Mouse (Mus musculus) gastrocnemius, adult 18-20 months (tissue): ENCODE measurements around the gene E330034G19Rik. TPM values are rescaled to one million over a fixed set of nuclear protein-coding genes. Genes with fewer than 3 reads are reported as not detected.
"Not testable (repeated sequence)": the region's sequence is repeated elsewhere in the genome, so short reads cannot be mapped to it uniquely, and the experiment has no call there.

Source experiments
- DNase-seq: peaks from one replicate; pipeline ENCODE4 v3.0.0; 2021; ENCODE audit warnings: low spot score
- long read RNA-seq, 2 experiments: library from polyadenylated mRNA; stranded (forward); transcript quantifications; one replicate each; pipeline ENCODE4 v2.0.0; 2021
- total RNA-seq, 2 experiments: library from RNA; stranded (reverse); gene quantifications; 2 replicates each; pipeline ENCODE4 v1.2.3; 2021

The E330034G19Rik gene
- not detected for total RNA-seq
- long read RNA-seq, experiment 1 = 0 reads
- long read RNA-seq, experiment 2 = 0 reads

DNA sequence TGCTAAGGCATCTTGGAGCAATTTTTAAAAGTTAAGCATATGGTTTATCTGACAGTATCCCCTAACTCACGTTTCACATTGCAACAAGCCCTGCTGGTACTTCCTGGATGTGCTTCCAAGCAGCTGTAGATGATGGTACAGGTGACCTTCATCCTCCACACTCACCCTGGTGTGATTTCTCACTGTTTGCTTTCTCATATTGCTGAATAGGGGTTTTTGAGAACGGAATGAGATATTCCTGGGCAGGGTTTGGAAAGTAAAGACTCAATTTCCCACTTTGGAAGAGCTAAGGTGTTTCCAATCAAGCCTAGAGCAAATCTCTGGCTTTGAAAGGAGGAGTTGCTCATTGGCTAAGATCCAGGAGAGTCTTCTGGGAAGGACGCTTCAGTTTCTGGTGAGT, at the start of gene E330034G19Rik:
E330034G19Rik (plus strand) TSS at position 301 of the 400 bp plus-strand sequence.
- DNase-seq = no peak

DNA sequence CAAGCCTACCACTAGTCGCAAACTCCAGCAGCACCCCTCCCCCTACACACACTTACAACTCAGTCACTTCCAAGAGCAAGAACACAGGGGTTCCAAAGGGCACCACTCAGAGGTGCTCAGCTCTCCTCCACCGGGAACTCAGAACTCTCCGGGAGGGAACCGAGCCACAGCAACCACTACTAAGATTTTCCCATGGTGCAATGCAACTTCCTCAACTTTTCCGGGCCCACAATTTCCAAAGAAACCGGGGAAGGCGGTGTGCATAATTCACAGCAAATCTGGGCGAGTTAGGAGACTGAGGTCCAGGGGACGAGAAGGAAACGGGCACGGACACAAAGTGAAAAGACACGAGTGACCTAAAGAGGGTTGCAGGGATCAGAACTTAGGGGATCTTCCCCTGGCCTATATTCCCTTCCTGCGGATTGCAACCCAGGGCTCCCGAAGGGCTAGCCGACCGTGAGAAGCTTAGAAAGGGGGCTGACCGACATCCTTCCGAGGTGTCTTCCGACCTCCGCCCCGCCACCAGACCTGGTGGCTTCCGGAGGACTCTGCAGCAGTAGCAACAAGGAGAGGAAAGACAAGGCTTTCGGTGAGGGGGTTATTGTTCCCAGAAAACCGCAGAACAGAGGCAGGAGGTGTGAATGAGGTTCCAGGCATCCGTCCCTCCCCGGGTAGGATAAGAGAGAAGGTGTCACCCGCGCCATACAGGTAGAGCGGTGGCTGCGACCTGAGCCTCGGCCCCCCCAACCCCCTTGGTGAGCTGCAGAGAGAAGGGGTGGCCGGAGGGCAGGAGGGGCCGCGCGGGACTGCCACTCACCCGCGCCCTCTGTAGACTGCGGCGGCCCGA, 48.5 kb upstream of the E330034G19Rik start:
- peak; percentile 34 for DNase-seq

DNA sequence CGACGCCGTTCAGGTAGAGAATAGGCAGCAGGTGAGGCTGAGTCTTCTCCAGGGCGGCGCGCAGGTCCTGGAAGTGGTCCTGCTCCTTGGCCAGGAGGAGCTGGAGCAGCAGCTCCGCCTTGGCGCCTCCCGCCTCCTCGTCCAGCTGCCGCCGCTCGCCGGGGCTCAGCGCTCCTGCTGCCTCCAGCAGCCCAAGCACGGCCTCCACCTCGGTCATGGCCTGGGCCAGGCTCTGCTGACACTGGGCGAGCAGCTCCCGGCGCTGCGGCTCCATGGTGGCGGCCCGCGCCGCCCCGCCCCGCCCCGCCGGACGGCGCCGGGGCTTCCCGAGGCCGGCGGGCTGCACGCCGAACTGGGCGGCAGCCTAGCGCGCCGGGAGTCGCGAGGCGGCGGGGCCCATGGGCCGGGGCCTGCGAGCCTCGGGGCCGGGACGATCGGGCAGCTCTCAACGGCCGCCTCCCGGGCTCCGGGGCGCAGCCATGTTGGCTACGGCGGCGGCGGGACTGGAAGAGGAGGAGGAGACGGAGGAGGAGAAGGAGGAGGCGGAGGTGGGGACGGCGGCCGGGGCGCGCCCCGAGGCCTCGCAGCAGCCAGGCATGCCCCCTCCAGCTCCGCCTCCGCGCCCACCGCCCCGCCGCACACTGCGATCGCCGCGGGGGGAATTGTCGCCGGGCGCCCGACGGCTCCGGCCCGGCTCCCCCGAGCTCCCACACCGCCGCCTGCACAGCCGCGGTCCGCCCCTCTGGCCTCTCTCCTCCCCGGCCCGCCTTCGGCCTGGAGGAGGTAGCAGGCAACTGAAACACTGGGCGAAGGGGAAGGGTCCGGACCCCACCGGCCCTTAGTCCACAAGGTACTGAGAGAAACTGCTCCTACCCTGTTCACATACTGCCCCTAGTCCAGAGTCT, 47.6 kb upstream of the E330034G19Rik start, which contains the start of gene Dlg5:
Dlg5 (minus strand) TSS at position 744 of the 905 bp plus-strand sequence.
- peak; percentile 47 for DNase-seq

DNA sequence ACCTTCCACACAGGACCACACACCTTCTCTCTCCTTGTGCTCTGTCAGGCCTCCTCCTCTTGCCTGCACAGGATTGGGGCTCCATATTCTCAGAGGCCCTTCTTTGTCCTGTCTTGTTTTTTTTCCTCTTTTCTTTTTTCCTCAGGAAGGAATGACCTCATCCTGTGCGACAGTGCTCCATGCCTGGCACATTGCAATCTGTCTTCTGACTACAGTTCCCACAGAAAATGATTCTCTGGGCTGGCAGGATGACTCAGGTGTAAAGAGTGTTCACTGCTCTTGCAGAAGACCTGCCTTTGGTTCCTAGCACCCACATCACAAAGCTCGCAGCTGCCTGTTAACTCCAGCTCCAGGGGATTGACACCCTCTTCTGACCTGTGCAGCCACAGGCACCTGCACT, 43.1 kb upstream of the E330034G19Rik start:
- DNase-seq = no peak

DNA sequence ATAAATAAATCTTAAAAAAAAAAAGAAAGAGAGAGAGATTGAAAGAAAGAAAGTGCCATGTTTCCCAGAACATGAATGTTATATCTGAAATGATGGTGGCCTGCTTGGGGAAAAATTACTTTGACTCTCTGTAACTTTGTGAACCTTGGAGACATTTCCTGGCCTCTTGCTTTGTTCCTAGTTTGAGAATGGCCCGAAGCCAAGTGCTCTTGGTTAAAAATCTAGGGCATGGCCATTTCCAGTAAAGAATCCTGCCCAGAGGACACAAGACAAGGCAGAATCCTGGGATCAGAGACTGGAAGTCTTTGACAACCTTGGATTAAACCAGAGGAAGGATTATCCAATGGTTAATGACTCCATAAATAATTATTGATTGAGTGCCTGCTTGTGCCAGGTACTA, 41.7 kb upstream of the E330034G19Rik start:
- DNase-seq = no peak

DNA sequence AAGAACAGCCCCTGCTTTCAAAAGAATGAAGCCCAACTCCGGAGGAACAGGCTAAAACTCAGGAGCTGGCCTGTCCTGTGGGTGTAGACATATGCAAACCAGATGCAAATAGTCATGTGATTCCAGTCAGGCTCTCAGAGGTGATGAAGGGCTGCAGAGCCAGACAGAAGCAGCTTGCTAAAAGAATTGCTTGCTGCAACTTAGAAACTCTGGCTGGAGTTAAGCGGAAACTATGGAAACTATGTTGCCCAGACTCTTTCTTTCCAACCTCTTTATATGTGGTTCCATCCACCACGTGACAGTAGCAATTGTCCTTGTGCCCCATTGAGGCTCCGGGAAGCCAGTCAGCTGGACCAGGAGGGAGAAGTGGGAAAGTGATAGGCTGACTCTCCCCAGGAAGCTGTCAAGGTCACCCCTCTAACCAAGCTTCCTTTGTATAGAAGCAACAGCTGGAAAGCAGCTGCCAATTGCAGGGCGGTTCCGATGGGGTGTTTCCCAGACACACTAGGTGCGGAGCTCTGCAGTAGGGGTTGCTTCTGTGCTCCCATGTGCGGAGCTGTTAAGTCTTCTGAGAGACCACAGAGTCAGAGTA, 39.3 kb upstream of the E330034G19Rik start:
- no peak for DNase-seq

DNA sequence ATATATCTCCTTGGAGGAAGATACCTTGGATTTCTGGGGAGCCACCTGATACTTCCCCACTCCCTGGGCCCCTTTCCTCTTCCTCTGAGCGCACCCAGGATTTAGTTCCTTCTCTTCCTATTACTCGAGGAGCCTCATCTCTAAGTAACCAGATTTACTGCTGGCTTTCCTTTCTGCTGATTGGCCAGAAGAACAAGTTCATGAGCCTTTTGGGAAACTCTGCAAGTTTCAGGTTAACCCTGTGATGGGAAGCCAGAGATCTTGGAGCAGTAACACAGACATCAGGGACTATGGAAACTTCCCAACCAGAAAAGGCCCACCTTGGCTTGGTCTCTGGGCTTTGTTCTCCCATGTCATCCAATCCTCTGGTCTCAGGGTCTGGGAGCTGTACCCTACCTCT, 37.1 kb upstream of the E330034G19Rik start:
- no peak for DNase-seq

DNA sequence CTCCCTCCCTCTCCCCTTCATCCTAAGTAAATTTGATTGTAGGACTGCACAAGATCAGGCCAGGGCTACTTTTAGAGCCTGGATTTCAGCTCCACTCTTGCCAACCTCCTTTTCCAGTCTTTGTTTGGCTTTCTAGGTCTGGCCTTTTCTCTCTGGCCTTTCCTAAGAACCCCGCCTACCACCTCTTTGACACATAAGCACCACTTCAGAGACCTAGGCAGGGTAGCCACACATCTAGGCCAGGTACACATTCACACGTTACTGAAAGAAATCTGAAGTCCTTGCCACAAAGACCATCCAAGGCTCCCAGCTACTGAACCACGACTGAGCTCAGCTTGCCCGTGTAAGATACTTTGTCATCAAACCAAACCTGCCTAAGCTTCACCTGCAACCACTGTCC, 32.6 kb upstream of the E330034G19Rik start:
- no peak for DNase-seq

DNA sequence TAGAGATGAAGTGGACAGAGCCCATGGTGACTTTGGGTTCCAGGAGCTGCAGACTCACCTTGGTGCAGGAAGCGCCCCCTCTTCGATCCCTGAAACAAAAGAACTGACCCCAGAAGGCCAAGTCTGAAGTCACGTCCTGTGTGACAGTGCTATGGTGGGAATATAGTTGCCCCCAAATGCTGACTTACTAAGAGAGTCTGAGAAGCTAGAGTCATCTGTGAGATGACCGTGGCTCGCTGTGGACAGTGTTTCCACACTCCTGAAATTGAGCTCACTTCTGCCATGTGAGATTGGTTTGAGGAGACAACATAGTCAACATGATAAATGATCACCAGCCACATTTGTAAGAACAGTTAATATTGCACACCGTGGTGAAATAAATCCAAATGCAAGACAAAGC, 30.6 kb upstream of the E330034G19Rik start:
- no peak for DNase-seq

DNA sequence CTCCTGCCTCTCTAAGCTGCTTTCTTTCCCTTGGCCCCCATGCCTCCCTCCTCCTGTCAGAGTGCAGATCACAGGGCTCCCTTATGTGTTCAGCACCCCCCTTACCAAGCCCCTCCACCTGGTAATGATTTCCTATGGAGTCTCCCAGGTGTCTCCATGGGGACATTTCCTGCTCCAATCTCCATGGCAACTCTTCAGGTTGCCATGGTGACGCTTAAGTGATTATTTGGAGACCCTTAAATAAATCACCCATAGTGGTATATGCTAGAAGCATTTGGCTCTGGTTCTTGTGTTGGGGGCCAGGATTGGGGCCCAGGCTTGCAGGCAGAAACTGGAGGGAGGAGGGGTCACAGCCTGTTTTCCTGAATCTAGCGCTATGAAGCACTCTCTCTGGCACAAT, 30.1 kb upstream of the E330034G19Rik start:
- DNase-seq = no peak

DNA sequence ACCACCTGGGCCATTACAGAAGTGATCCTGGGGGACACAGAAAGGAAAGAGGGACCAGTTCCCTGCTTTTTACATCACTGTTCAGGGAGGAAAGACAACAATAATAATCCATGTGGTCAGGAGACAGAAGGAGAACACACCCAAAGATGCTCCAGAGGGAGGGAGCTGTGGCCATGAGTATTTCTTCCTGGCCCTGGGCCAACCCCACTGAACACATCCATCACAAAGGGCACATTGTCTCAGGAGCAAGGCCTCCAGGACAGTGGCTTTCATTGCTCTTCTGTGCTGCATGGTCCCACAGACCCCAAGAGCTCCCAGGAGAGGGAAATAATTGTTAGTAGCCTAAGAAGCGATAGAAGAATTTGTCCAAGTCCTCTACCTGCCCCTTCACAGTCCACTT, 23.4 kb upstream of the E330034G19Rik start:
- no peak for DNase-seq

DNA sequence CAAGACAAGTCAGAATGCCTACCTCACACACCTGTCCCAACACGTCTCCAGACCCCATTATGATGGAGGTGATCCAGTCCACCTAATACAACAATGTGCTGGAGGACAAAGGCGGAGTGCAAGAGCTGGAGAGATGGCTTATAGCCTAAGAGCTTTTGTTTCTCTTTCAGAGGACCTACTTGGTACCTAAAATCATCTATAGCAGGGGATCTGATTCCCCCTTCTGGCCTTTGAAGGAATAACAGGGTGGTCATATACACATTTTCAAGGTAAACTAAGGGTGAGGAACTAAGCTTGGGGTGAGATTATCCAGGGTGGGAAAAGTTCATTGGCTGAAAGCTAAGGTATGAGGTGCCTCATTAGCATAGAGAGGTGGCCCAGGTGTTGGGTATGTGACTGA, 19.4 kb upstream of the E330034G19Rik start:
- DNase-seq = peak; percentile 25

DNA sequence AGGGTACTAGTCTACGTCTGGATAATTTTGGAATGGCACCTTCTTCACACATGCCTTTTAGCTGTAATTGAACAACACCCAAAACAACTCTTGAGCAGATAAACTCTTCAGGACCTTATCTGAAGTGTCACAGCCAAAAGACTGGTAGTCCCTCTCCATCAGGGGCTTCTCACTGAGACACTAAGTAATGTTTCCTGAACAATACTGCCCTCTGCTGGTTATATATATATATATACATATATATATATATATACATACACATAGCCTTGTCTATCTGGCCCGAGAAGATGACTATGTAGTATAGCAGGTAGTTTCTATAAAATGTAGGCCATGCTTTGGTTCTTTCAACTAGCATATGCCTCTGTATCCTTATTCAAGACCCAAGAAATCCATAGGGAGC, 17.5 kb upstream of the E330034G19Rik start:
- no peak for DNase-seq

DNA sequence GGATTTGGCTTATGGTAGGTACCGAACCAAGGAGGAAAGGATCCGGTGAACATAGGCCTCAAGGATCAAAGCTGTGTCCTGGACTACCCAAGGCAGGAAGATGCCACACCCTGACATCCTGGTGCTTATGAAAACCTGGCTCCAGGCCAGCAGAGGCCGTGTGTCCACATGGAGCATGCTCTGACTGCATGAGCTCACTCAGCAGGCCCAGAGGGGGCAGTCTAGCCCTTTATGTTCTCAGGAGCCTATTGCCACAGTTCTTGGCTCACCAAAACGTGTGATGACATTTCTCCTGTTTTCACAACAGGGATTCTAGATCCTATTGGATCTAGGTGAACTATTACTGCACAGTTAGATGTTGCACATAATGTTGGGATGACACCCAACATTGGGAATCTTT, 11.7 kb upstream of the E330034G19Rik start:
- DNase-seq = no peak

DNA sequence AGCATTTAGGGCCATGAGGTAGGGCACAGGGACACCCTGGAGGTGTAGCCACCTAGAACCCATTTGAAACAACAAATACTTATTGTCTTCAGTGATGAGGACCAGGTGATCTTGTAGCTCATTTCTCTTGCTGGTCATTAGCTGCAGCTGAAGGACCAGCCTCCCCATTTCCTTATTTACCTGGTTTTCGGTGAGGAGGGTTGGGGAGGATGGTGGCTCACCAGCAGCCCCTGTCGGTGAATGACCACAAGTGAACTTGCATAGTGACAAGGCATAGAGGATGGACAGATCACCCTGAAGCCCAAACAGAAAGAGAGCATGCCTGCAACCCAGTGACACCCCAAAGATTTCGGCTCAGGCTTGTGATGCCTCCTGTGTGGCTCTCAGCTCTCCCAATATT, 10.7 kb upstream of the E330034G19Rik start:
- no peak for DNase-seq

DNA sequence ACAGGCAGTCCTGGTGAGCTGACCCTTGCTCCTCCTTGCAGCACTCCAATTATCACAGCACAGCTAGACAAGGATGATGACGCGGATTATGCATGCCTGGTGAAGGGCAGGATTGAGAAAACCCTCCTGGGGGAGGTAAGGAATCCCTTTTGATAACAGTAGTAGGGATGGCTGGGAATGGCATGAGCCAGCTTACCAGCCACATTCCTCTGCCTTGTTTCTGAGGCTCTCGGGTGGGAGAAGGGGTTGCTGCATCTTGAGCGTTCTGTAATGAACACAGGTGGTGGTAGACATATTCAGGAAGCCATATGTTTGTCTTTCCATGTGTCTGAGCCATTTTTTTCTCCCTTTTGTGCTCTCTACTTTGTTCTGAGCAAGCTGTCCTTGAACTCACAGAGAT, 6.9 kb upstream of the E330034G19Rik start:
- DNase-seq = no peak

DNA sequence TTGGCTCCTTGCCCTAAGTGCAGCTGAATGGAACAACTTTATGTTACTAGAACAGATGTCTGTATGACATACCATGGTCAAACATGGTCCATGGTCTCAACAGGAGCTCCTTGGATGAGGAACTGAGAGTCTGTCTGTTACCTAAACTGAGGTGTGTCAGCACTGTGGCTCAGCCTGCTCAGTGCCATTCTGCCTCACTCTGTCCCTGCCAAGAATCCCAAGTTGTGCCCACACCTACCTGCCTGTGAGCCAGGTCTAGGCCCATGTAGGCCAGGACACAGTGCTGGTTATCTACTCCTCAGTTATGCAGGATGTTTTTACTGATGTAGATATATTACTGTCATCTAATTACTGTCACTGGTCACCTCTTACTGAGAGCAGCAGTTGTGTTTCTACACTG, 2.3 kb upstream of the E330034G19Rik start:
- no peak for DNase-seq

DNA sequence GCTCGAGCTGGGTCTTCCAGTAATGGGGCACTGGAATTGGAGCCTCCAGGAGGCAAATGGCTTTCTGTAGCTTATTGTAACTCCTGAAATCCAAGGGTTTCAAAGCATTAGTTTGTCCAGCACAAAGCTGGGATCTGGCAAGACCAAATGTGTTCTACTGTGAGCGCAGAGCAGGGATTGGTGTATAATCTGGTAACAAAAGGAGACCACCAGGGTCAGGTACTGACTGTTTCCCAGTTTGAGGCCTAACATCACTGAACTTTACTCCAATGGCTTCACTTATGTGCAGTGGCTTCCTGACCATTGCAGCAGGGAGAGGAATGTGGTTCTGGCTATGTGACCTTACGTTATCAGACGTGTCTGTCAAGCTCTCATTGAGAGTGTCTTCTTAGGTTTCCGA, 617 bp downstream of the E330034G19Rik start:
- DNase-seq = no peak

DNA sequence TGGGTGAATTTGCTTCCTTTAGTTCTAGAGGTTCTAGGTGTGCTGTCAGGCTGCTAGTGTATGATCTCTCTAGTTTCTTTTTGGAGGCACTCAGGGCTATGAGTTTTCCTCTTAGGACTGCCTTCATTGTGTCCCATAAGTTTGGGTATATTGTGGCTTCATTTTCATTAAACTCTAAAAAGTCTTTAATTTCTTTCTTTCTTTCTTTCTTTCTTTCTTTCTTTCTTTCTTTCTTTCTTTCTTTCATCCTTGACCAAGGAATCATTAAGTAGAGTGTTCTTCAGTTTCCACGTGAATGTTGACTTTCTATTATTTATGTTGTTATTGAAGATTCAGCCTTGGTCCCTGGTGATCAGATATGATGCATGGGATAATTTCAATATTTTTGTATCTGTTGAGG, 9.1 kb downstream of the E330034G19Rik start:
- not testable (repeated sequence) for DNase-seq

DNA sequence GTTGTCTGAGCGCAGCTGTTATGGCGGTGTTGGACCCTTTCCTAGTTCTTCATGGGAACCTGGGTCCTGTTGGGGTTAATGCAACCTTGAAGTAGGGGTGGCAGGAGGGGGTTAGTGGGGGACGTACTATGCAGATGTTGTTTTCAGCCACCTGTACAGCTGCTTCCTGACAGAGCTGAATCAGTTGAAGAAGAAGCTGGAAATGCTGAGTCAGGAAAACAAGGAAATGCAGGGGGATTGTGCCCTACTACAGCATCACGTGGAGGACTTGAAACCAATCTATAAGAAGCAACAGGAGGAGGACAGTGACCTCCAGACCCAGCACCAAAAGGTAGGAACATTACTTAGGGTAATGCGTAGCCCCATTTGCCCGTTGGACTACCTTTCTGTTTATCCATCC, 13.7 kb downstream of the E330034G19Rik start:
- no peak for DNase-seq

DNA sequence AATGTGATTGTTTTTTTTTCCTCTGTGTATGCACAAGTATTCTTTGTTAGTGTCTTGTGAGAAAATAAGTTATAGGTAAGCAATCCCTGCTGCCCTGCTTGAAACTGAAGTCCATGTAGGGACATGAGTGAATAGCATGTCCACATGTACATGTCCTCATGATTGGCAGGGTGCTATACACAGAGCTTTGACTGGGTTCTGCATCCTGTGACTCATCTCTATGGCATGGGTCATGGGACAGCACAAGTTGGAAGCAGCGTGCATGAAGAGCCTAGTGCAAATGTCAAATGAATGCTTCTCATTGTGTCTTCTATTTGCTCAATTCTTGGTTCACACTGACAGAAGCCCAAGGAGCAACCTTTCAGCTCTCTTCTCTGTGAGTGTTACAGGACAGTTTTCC, 14.1 kb downstream of the E330034G19Rik start:
- no peak for DNase-seq

DNA sequence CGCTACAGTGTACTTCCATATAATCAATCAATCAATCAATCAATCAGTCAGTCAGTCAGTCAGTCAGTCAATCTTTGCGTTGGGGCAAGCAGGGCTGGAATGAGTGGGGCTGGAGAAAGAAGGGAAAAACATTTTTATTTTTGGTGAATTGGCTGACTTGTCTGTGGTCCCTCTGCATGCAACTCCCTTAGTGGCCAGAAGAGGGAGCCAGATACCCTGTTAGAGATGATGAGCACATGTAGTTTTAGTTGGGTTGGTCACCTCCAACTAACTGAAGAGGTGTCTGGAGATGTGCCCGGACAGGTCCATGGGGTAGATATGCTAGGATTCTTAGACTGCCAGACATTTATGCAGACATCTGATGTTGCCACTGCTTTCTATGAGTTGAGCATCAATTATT, 18.1 kb downstream of the E330034G19Rik start:
- DNase-seq = peak; percentile 49
